Comparison of ENCODE assay signal across 13 mouse cellular contexts in genomic region chr2:74247521-74247920, GRCm38 (mm10).
DNase-seq lines count a peak whose midpoint lies in the region; ATAC-seq and TF ChIP-seq lines count a peak whose summit lies in the region.
"Had no signal": no experiment of that assay in that cellular context is flagged by ENCODE, and none has a peak within 500 bp of the region (broad histone marks: within the 10 kb centered on the region; RNA-seq: fewer than 3 reads in every experiment).

No protein-coding gene starts in this region.

- H3K9ac ChIP-seq in kidney, embryonic 14.5 days (ENCODE audit: low read depth, low read length), result no peak overlapping the region
- H3K9ac ChIP-seq in stomach, postnatal 0 days (ENCODE audit: low read length), result no peak overlapping the region
- H3K9ac ChIP-seq: heart, embryonic 13.5 days; hindbrain, embryonic 15.5 days; limb, embryonic 15.5 days had no signal

- H3K27me3 ChIP-seq in kidney, embryonic 14.5 days (ENCODE audit: control insufficient read depth, insufficient read depth, low read length), result no peaks in the 10 kb centered on the region
- no peaks in the 10 kb centered on the region for H3K27me3 ChIP-seq in stomach, postnatal 0 days (ENCODE audit: control insufficient read depth, insufficient read depth, low read length)
- H3K27me3 ChIP-seq: heart, embryonic 13.5 days; hindbrain, embryonic 15.5 days; limb, embryonic 15.5 days had no signal

- H3K27ac ChIP-seq in kidney, embryonic 14.5 days (ENCODE audit: low read depth, low read length), result no peak overlapping the region
- H3K27ac ChIP-seq in stomach, postnatal 0 days (replicated peaks), result no peak overlapping the region
- H3K27ac ChIP-seq: heart, embryonic 13.5 days; hindbrain, embryonic 15.5 days; limb, embryonic 15.5 days had no signal

- no peak for TF ChIP-seq EP300 in stomach, postnatal 0 days (optimal IDR thresholded peaks at IDR 0.05)

- no peak for ATAC-seq in CD4-positive, CD25-positive, alpha-beta regulatory T cell, adult 4 months
- ATAC-seq in kidney, embryonic 14.5 days (ENCODE audit: low FRiP score, low TSS enrichment), result no peak
- ATAC-seq in stomach, postnatal 0 days (ENCODE audit: low FRiP score, low TSS enrichment), result no peak

- H3K4me1 ChIP-seq in kidney, embryonic 14.5 days (ENCODE audit: control insufficient read depth, insufficient read depth, low read length), result no peaks in the 10 kb centered on the region
- H3K4me1 ChIP-seq in stomach, postnatal 0 days (replicated peaks; ENCODE audit: control insufficient read depth, insufficient read depth), result no peaks in the 10 kb centered on the region

- no peaks in the 10 kb centered on the region for H3K36me3 ChIP-seq in kidney, embryonic 14.5 days (ENCODE audit: control insufficient read depth, insufficient read depth, low read length)
- no peaks in the 10 kb centered on the region for H3K36me3 ChIP-seq in stomach, postnatal 0 days (ENCODE audit: control insufficient read depth, insufficient read depth, low read length)
- H3K36me3 ChIP-seq: heart, embryonic 13.5 days; hindbrain, embryonic 15.5 days; limb, embryonic 15.5 days had no signal

- no peak overlapping the region for H3K4me3 ChIP-seq in kidney, embryonic 14.5 days (ENCODE audit: low read length)
- no peak overlapping the region for H3K4me3 ChIP-seq in stomach, postnatal 0 days (ENCODE audit: low read depth, low read length)
- H3K4me3 ChIP-seq: heart, embryonic 13.5 days; hindbrain, embryonic 15.5 days; limb, embryonic 15.5 days had no signal

- H3K9me3 ChIP-seq in kidney, embryonic 14.5 days (ENCODE audit: control insufficient read depth, low read length), result no peaks in the 10 kb centered on the region
- no peaks in the 10 kb centered on the region for H3K9me3 ChIP-seq in stomach, postnatal 0 days (ENCODE audit: control insufficient read depth, low read length)
- H3K9me3 ChIP-seq: heart, embryonic 13.5 days; hindbrain, embryonic 15.5 days; limb, embryonic 15.5 days had no signal

- no peak overlapping the region for H3K4me2 ChIP-seq in kidney, embryonic 14.5 days (replicated peaks; ENCODE audit: low read depth, low read length)
- no peak overlapping the region for H3K4me2 ChIP-seq in stomach, postnatal 0 days (replicated peaks; ENCODE audit: low read depth)
- H3K4me2 ChIP-seq: heart, embryonic 13.5 days; hindbrain, embryonic 15.5 days; limb, embryonic 15.5 days had no signal

- peak; percentile 59 for TF ChIP-seq CTCF in stomach, postnatal 0 days (IDR thresholded peaks at IDR 0.05; ENCODE audit: low read depth)

- WGBS in kidney, embryonic 14.5 days, result 88% methylated on average over 3 of the region's 3 CpGs
- 87% methylated on average over 3 of the region's 3 CpGs for WGBS in stomach, postnatal 0 days

- DNase-seq in CD4-positive, CD25-positive, alpha-beta regulatory T cell, adult 2 months (ENCODE audit: low read depth, low spot score), result peak; percentile 7
- DNase-seq in kidney, adult 18-20 months, result peak; percentile 4
- DNase-seq in thymus, postnatal 4 days, result peak; percentile 17
- DNase-seq in thymus, postnatal 10 days (ENCODE audit: low spot score in 2 of 2), result no peak
- DNase-seq in stomach, postnatal 0 days (ENCODE audit: low spot score), result no peak
- DNase-seq in gastrocnemius, postnatal 14 days, result no peak
- DNase-seq: cerebellum, postnatal 36 days; thymus, postnatal 36 days had no signal

- intact Hi-C loops in gastrocnemius, postnatal 14 days (cut with DNase I; ENCODE audit: low total_unique reads), result no loop called here

Comparison
In these comparisons a context has a peak if more than half of its experiments do, and no peak if none do; other contexts are left out.
1. DNase-seq: peak in CD4-positive, CD25-positive, alpha-beta regulatory T cell, adult 2 months (single experiment), kidney, adult 18-20 months (single experiment) and thymus, postnatal 4 days (single experiment); none in thymus, postnatal 10 days (0 of 2), stomach, postnatal 0 days (single experiment) and gastrocnemius, postnatal 14 days (single experiment).